ENCODE assay signal across 29 mouse cellular contexts in genomic region chr3:148143776-148144175, GRCm38 (mm10).
DNase-seq lines count a peak whose midpoint lies in the region; TF ChIP-seq lines count a peak whose summit lies in the region.
"Had no signal": no experiment of that assay in that cellular context is flagged by ENCODE, and none has a peak within 500 bp of the region (broad histone marks: within the 10 kb centered on the region; RNA-seq: fewer than 3 reads in every experiment).

No protein-coding gene starts in this region.

- H3K9ac ChIP-seq in heart, adult 2 months (ENCODE audit: low read depth, low read length): no peak overlapping the region
- H3K9ac ChIP-seq: embryonic facial prominence, embryonic 15.5 days; forebrain, embryonic 12.5 days; forebrain, postnatal 0 days; heart, embryonic 13.5 days; hindbrain, embryonic 13.5 days; limb, embryonic 15.5 days; liver, embryonic 13.5 days; lung, embryonic 15.5 days; midbrain, embryonic 12.5 days had no signal

- H3K27ac ChIP-seq in heart, adult 2 months: no peak overlapping the region
- H3K27ac ChIP-seq: embryonic facial prominence, embryonic 15.5 days; forebrain, embryonic 12.5 days; heart, embryonic 13.5 days; hindbrain, embryonic 13.5 days; limb, embryonic 10.5 days; limb, embryonic 15.5 days; liver, embryonic 13.5 days; lung, embryonic 15.5 days; midbrain, embryonic 12.5 days had no signal

- 68% methylated on average over 2 of the region's 2 CpGs for WGBS in heart, adult 2 months
- 66% methylated on average over 2 of the region's 2 CpGs for WGBS in lung, adult 2 months

- DNase-seq in cerebellum, postnatal 10 days: peak; percentile 26 to 44
- no peak for DNase-seq in cerebellum, adult 11-12 months
- DNase-seq in heart, adult 2 months: peak; percentile 4 to 17
- no peak for DNase-seq in heart, adult 8-10 months (ENCODE audit: low spot score)
- DNase-seq in lung, postnatal 10 days: peak; percentile 31
- no peak for DNase-seq in lung, adult 2 months
- peak; percentile 5 for DNase-seq in lung, postnatal 36 days
- no peak for DNase-seq in B cell, adult 2 months
- DNase-seq: adrenal gland, postnatal 14 days; cerebellum, adult 11 months; cerebellum, adult 9-11 months; forebrain, postnatal 0 days; gastrocnemius, postnatal 36 days; kidney, adult 9 months; kidney, postnatal 10 days; liver, embryonic 13.5 days; right cerebral cortex, postnatal 25 days; spleen, adult 18-20 months; thymus, postnatal 14 days had no signal

- intact Hi-C loops in heart, adult 2 months (cut with DNase I): no loop called here

- TF ChIP-seq POLR2A in heart, adult 2 months (IDR thresholded peaks at IDR 0.05; ENCODE audit: insufficient read depth, low read depth, low read length): no peak
- no peak for TF ChIP-seq POLR2A in lung, adult 2 months (IDR thresholded peaks at IDR 0.05; ENCODE audit: borderline replicate concordance, extremely low read depth, low read depth, low read length)

- no peaks in the 10 kb centered on the region for H3K36me3 ChIP-seq in heart, adult 2 months (ENCODE audit: control insufficient read depth, insufficient read depth, low read length)
- H3K36me3 ChIP-seq: embryonic facial prominence, embryonic 15.5 days; forebrain, embryonic 12.5 days; G1E; heart, embryonic 13.5 days; hindbrain, embryonic 13.5 days; limb, embryonic 10.5 days; limb, embryonic 15.5 days; liver, embryonic 13.5 days; lung, embryonic 15.5 days; midbrain, embryonic 12.5 days had no signal

- TF ChIP-seq CTCF in heart, adult 2 months (IDR thresholded peaks at IDR 0.05): no peak
- TF ChIP-seq CTCF in lung, adult 2 months (IDR thresholded peaks at IDR 0.05; ENCODE audit: insufficient read depth, low read length): no peak

- no peaks in the 10 kb centered on the region for H3K27me3 ChIP-seq in heart, adult 2 months (ENCODE audit: control insufficient read depth, insufficient read depth, low read length)
- H3K27me3 ChIP-seq: embryonic facial prominence, embryonic 15.5 days; forebrain, embryonic 12.5 days; heart, embryonic 13.5 days; hindbrain, embryonic 13.5 days; limb, embryonic 15.5 days; liver, embryonic 13.5 days; lung, embryonic 15.5 days; megakaryocyte, embryonic 14.5 days; midbrain, embryonic 12.5 days had no signal

- H3K4me1 ChIP-seq in heart, adult 2 months (ENCODE audit: control insufficient read depth, insufficient read depth, low read length): no peaks in the 10 kb centered on the region
- no peaks in the 10 kb centered on the region for H3K4me1 ChIP-seq in lung, adult 2 months (ENCODE audit: control insufficient read depth, insufficient read depth, low read length)
- H3K4me1 ChIP-seq: embryonic facial prominence, embryonic 15.5 days; forebrain, embryonic 12.5 days; heart, embryonic 13.5 days; hindbrain, embryonic 13.5 days; limb, embryonic 10.5 days; limb, embryonic 15.5 days; liver, embryonic 13.5 days; lung, embryonic 15.5 days; megakaryocyte, embryonic 14.5 days; midbrain, embryonic 12.5 days had no signal

- no peaks in the 10 kb centered on the region for H3K79me2 ChIP-seq in heart, adult 2 months (replicated peaks; ENCODE audit: control insufficient read depth, insufficient read depth, low read length)

- H3K4me3 ChIP-seq in heart, adult 2 months: no peak overlapping the region
- no peak overlapping the region for H3K4me3 ChIP-seq in lung, adult 2 months (replicated peaks; ENCODE audit: extremely low read depth, low read depth, low read length)
- H3K4me3 ChIP-seq: embryonic facial prominence, embryonic 15.5 days; forebrain, embryonic 12.5 days; heart, embryonic 13.5 days; hindbrain, embryonic 13.5 days; limb, embryonic 10.5 days; limb, embryonic 15.5 days; liver, embryonic 13.5 days; lung, embryonic 15.5 days; megakaryocyte, embryonic 14.5 days; midbrain, embryonic 12.5 days had no signal

- no peak for TF ChIP-seq EP300 in heart, adult 2 months (IDR thresholded peaks at IDR 0.05; ENCODE audit: insufficient read depth, low read depth, low read length)

Comparison
In these comparisons a context has a peak if more than half of its experiments do, and no peak if none do; other contexts are left out.
1. DNase-seq: peak in cerebellum, postnatal 10 days (2 of 2), heart, adult 2 months (2 of 2), lung, postnatal 10 days (single experiment) and lung, postnatal 36 days (single experiment); none in cerebellum, adult 11-12 months (single experiment), heart, adult 8-10 months (single experiment), lung, adult 2 months (single experiment) and B cell, adult 2 months (0 of 2).